Mouse (Mus musculus) left cerebral cortex, adult 8-10 months (tissue): Measurements from ENCODE around the gene Lbr. TPM values are rescaled to one million over a fixed set of nuclear protein-coding genes. Genes with fewer than 3 reads are reported as not detected.
"Not testable (repeated sequence)": the region's sequence is repeated elsewhere in the genome, so short reads cannot be mapped to it uniquely, and the experiment has no call there.

ENCODE experiments used
- DNase-seq, 2 experiments: peaks; one replicate each; pipeline ENCODE4 v3.0.0; 2022; ENCODE audit warnings: low spot score in 2 of 2
- total RNA-seq, 4 experiments: library from RNA; stranded (reverse); gene quantifications; 2 replicates each; pipeline ENCODE4 v1.2.4; 2022

Lbr gene
- total RNA-seq, 4 experiments from 2014 or later: 12.1 to 15.2 (median 15.0) TPM

GRCm38 (mm10) chr1:181789952-181790351, 52.9 kb downstream of the Lbr start:
- no peak for DNase-seq

GRCm38 (mm10) chr1:181782600-181782999, 60.2 kb downstream of the Lbr start:
- DNase-seq: not testable (repeated sequence)

GRCm38 (mm10) chr1:181776541-181776940, 66.3 kb downstream of the Lbr start:
- no peak for DNase-seq

GRCm38 (mm10) chr1:181771871-181772270, 71.0 kb downstream of the Lbr start:
- no peak for DNase-seq

GRCm38 (mm10) chr1:181769392-181769791, 73.5 kb downstream of the Lbr start:
- DNase-seq: no peak

Other genes with a start within 250 kb of the Lbr start
- gene Enah, start 176.9 kb upstream of the Lbr start, total RNA-seq: 100 to 1,000 TPM; 153 to 192 (median 162) TPM